Mouse (Mus musculus) spleen, postnatal 10 days (tissue): ENCODE results near the gene Adam29.

Experiments used
- DNase-seq, 2 experiments: peaks; one replicate each; pipeline ENCODE4 v3.0.0; 2021 to 2022; ENCODE audit warnings: low spot score in 2 of 2

Adam29 gene

GRCm38 (mm10) chr8:55906848-55907247, at the start of gene Adam29:
Gene Adam29, minus strand, starts transcription at chr8:55906948.
- no peak for DNase-seq

GRCm38 (mm10) chr8:55940526-55940880, 33.8 kb upstream of the Adam29 start:
- DNase-seq: no peak

GRCm38 (mm10) chr8:55939870-55940525, 33.2 kb upstream of the Adam29 start, which contains the start of gene Glra3:
Gene Glra3, plus strand, starts transcription at chr8:55940460.
- DNase-seq: no peak
